Mouse (Mus musculus) brain, embryonic 14.5 days (tissue): Measurements from ENCODE around the gene Tefm.

Experiments
- CTCF ChIP-seq: fragments of 200-500 bp; IDR thresholded peaks from 2 replicates; pipeline ENCODE4 v1.5.1; 2012; ENCODE audit warnings: inconsistent platforms, mild to moderate bottlenecking, moderate library complexity, borderline replicate concordance; ENCODE audit not compliant: insufficient read depth, insufficient read length; ENCODE audit errors: extremely low read depth
- POLR2A ChIP-seq: fragments of 200-500 bp; IDR thresholded peaks from 2 replicates; pipeline ENCODE4 v1.6.1; 2012; ENCODE audit warnings: mild to moderate bottlenecking, inconsistent platforms, borderline replicate concordance; ENCODE audit not compliant: poor library complexity, insufficient read depth, insufficient read length, severe bottlenecking; ENCODE audit errors: extremely low read depth

GRCm38 (mm10) chr11:80178316-80178715 is 36.3 kb upstream of the Tefm start:
- no peak for TF ChIP-seq CTCF
- no peak for TF ChIP-seq POLR2A
